Mouse (Mus musculus): Measurements from ENCODE around the gene Gcnt1. TPM values are rescaled to one million over a fixed set of nuclear protein-coding genes. Genes with fewer than 3 reads are reported as not detected.

Gene Gcnt1
- polyA plus RNA-seq (2014; fragmentation: Nextera tagmentation; extraction: Ambion mirVana): 0.50 and 1.1 TPM in 2 replicates

GRCm38 (mm10) chr19:17372701-17373100, at the start of gene Gcnt1:
Gene Gcnt1 (minus strand): TSS chr19:17372844.
- no peak within 1 kb of the TSS for H3K9ac ChIP-seq (replicated peaks; ENCODE audit: low read length)
- H3K4me3 ChIP-seq (replicated peaks; ENCODE audit: low read depth, low read length): no peak within 1 kb of the TSS
- H3K27me3 ChIP-seq (ENCODE audit: control insufficient read depth, insufficient read depth, low read length): no peaks in the 10 kb centered on the region
- no peaks in the 10 kb centered on the region for H3K9me3 ChIP-seq (ENCODE audit: control insufficient read depth, low read length)
- WGBS: 93% methylated on average over 3 of the region's 3 CpGs
- no peak for ATAC-seq (ENCODE audit: low FRiP score, low TSS enrichment)
- no peak for DNase-seq
- no peak within 1 kb of the TSS for H3K4me2 ChIP-seq (ENCODE audit: low read length)
- no peak within 1 kb of the TSS for H3K27ac ChIP-seq (replicated peaks; ENCODE audit: low read depth, low read length)
- H3K4me1 ChIP-seq (ENCODE audit: control insufficient read depth, insufficient read depth, low read length): no peaks in the 10 kb centered on the region
- no peaks in the 10 kb centered on the region for H3K36me3 ChIP-seq (ENCODE audit: control insufficient read depth, insufficient read depth, low read length)

- ATAC-seq (ENCODE audit: low FRiP score, low TSS enrichment): no peak
- H3K36me3 ChIP-seq (ENCODE audit: control insufficient read depth, insufficient read depth, low read length): no peaks in the 10 kb centered on the region
- H3K27me3 ChIP-seq (ENCODE audit: control insufficient read depth, insufficient read depth, low read length): no peaks in the 10 kb centered on the region
- no peaks in the 10 kb centered on the region for H3K4me1 ChIP-seq (ENCODE audit: control insufficient read depth, insufficient read depth, low read length)
- H3K4me3 ChIP-seq (replicated peaks; ENCODE audit: low read depth, low read length): no peak overlapping the region
- DNase-seq: no peak
- no peak overlapping the region for H3K4me2 ChIP-seq (ENCODE audit: low read length)
- H3K27ac ChIP-seq (replicated peaks; ENCODE audit: low read depth, low read length): no peak overlapping the region
- H3K9me3 ChIP-seq (ENCODE audit: control insufficient read depth, low read length): no peaks in the 10 kb centered on the region
- WGBS: 80% methylated on average over 1 of the region's 1 CpGs
- H3K9ac ChIP-seq (replicated peaks; ENCODE audit: low read length): no peak overlapping the region
Measured at GRCm38 (mm10) chr19:17417855-17418254, 45.2 kb upstream of the Gcnt1 start.

GRCm38 (mm10) chr19:17412915-17413459, 40.3 kb upstream of the Gcnt1 start:
- 58% methylated on average over 4 of the region's 4 CpGs for WGBS
- Histone ChIP-seq H3K9me3 (ENCODE audit: control insufficient read depth, low read length) (no peaks in the 10 kb centered on the region), H3K4me2 (ENCODE audit: low read length) (no peak overlapping the region), H3K9ac (replicated peaks; ENCODE audit: low read length) (no peak overlapping the region), H3K4me3 (replicated peaks; ENCODE audit: low read depth, low read length) (no peak overlapping the region), H3K27ac (replicated peaks; ENCODE audit: low read depth, low read length) (no peak overlapping the region), H3K4me1 (ENCODE audit: control insufficient read depth, insufficient read depth, low read length) (no peaks in the 10 kb centered on the region), H3K36me3 (ENCODE audit: control insufficient read depth, insufficient read depth, low read length) (no peaks in the 10 kb centered on the region), H3K27me3 (ENCODE audit: control insufficient read depth, insufficient read depth, low read length) (no peaks in the 10 kb centered on the region)
- ATAC-seq (ENCODE audit: low FRiP score, low TSS enrichment): no peak
- no peak for DNase-seq

GRCm38 (mm10) chr19:17410465-17411065, 37.9 kb upstream of the Gcnt1 start:
- no peaks in the 10 kb centered on the region for H3K36me3 ChIP-seq (ENCODE audit: control insufficient read depth, insufficient read depth, low read length)
- H3K4me1 ChIP-seq (ENCODE audit: control insufficient read depth, insufficient read depth, low read length): no peaks in the 10 kb centered on the region
- no peak overlapping the region for H3K27ac ChIP-seq (replicated peaks; ENCODE audit: low read depth, low read length)
- H3K4me3 ChIP-seq (replicated peaks; ENCODE audit: low read depth, low read length): no peak overlapping the region
- ATAC-seq (ENCODE audit: low FRiP score, low TSS enrichment) (no peak), DNase-seq (no peak)
- no peak overlapping the region for H3K9ac ChIP-seq (replicated peaks; ENCODE audit: low read length)
- WGBS: 92% methylated on average over 5 of the region's 5 CpGs
- no peak overlapping the region for H3K4me2 ChIP-seq (ENCODE audit: low read length)
- no peaks in the 10 kb centered on the region for H3K27me3 ChIP-seq (ENCODE audit: control insufficient read depth, insufficient read depth, low read length)
- no peaks in the 10 kb centered on the region for H3K9me3 ChIP-seq (ENCODE audit: control insufficient read depth, low read length)

GRCm38 (mm10) chr19:17409351-17409750, 36.7 kb upstream of the Gcnt1 start:
- Histone ChIP-seq H3K36me3 (ENCODE audit: control insufficient read depth, insufficient read depth, low read length) (no peaks in the 10 kb centered on the region), H3K9me3 (ENCODE audit: control insufficient read depth, low read length) (no peaks in the 10 kb centered on the region), H3K4me3 (replicated peaks; ENCODE audit: low read depth, low read length) (no peak overlapping the region), H3K4me1 (ENCODE audit: control insufficient read depth, insufficient read depth, low read length) (no peaks in the 10 kb centered on the region), H3K27ac (replicated peaks; ENCODE audit: low read depth, low read length) (no peak overlapping the region), H3K27me3 (ENCODE audit: control insufficient read depth, insufficient read depth, low read length) (no peaks in the 10 kb centered on the region), H3K4me2 (ENCODE audit: low read length) (no peak overlapping the region), H3K9ac (replicated peaks; ENCODE audit: low read length) (no peak overlapping the region)
- 57% methylated on average over 3 of the region's 3 CpGs for WGBS
- ATAC-seq (ENCODE audit: low FRiP score, low TSS enrichment) (no peak), DNase-seq (no peak)

- ATAC-seq (ENCODE audit: low FRiP score, low TSS enrichment) (no peak), DNase-seq (no peak)
- Histone ChIP-seq H3K27ac (replicated peaks; ENCODE audit: low read depth, low read length) (no peak overlapping the region), H3K4me3 (replicated peaks; ENCODE audit: low read depth, low read length) (no peak overlapping the region), H3K9me3 (ENCODE audit: control insufficient read depth, low read length) (no peaks in the 10 kb centered on the region), H3K9ac (replicated peaks; ENCODE audit: low read length) (no peak overlapping the region), H3K4me2 (ENCODE audit: low read length) (no peak overlapping the region), H3K27me3 (ENCODE audit: control insufficient read depth, insufficient read depth, low read length) (no peaks in the 10 kb centered on the region), H3K36me3 (ENCODE audit: control insufficient read depth, insufficient read depth, low read length) (no peaks in the 10 kb centered on the region), H3K4me1 (ENCODE audit: control insufficient read depth, insufficient read depth, low read length) (no peaks in the 10 kb centered on the region)
Measured at GRCm38 (mm10) chr19:17408591-17408990, 35.9 kb upstream of the Gcnt1 start.

GRCm38 (mm10) chr19:17406823-17407222, 34.2 kb upstream of the Gcnt1 start:
- Histone ChIP-seq H3K9me3 (ENCODE audit: control insufficient read depth, low read length) (no peaks in the 10 kb centered on the region), H3K36me3 (ENCODE audit: control insufficient read depth, insufficient read depth, low read length) (no peaks in the 10 kb centered on the region), H3K27me3 (ENCODE audit: control insufficient read depth, insufficient read depth, low read length) (no peaks in the 10 kb centered on the region), H3K27ac (replicated peaks; ENCODE audit: low read depth, low read length) (no peak overlapping the region), H3K9ac (replicated peaks; ENCODE audit: low read length) (no peak overlapping the region), H3K4me2 (ENCODE audit: low read length) (no peak overlapping the region), H3K4me1 (ENCODE audit: control insufficient read depth, insufficient read depth, low read length) (no peaks in the 10 kb centered on the region), H3K4me3 (replicated peaks; ENCODE audit: low read depth, low read length) (no peak overlapping the region)
- WGBS: 94% methylated on average over 5 of the region's 5 CpGs
- DNase-seq: no peak
- ATAC-seq (ENCODE audit: low FRiP score, low TSS enrichment): no peak

- H3K4me1 ChIP-seq (ENCODE audit: control insufficient read depth, insufficient read depth, low read length): no peaks in the 10 kb centered on the region
- H3K4me3 ChIP-seq (replicated peaks; ENCODE audit: low read depth, low read length): no peak overlapping the region
- no peak overlapping the region for H3K27ac ChIP-seq (replicated peaks; ENCODE audit: low read depth, low read length)
- no peaks in the 10 kb centered on the region for H3K27me3 ChIP-seq (ENCODE audit: control insufficient read depth, insufficient read depth, low read length)
- H3K9ac ChIP-seq (replicated peaks; ENCODE audit: low read length): no peak overlapping the region
- no peaks in the 10 kb centered on the region for H3K9me3 ChIP-seq (ENCODE audit: control insufficient read depth, low read length)
- ATAC-seq (ENCODE audit: low FRiP score, low TSS enrichment) (no peak), DNase-seq (no peak)
- H3K4me2 ChIP-seq (ENCODE audit: low read length): no peak overlapping the region
- 88% methylated on average over 4 of the region's 4 CpGs for WGBS
- peaks cover 21% of the 10 kb centered on the region for H3K36me3 ChIP-seq (ENCODE audit: control insufficient read depth, insufficient read depth, low read length)
Measured at GRCm38 (mm10) chr19:17403175-17403574, 30.5 kb upstream of the Gcnt1 start.

GRCm38 (mm10) chr19:17400571-17400970, 27.9 kb upstream of the Gcnt1 start:
- no peak overlapping the region for H3K9ac ChIP-seq (replicated peaks; ENCODE audit: low read length)
- no peaks in the 10 kb centered on the region for H3K9me3 ChIP-seq (ENCODE audit: control insufficient read depth, low read length)
- no peaks in the 10 kb centered on the region for H3K4me1 ChIP-seq (ENCODE audit: control insufficient read depth, insufficient read depth, low read length)
- H3K4me2 ChIP-seq (ENCODE audit: low read length): no peak overlapping the region
- no peak for ATAC-seq (ENCODE audit: low FRiP score, low TSS enrichment)
- no peak for DNase-seq
- 94% methylated on average over 4 of the region's 4 CpGs for WGBS
- H3K27me3 ChIP-seq (ENCODE audit: control insufficient read depth, insufficient read depth, low read length): no peaks in the 10 kb centered on the region
- no peak overlapping the region for H3K27ac ChIP-seq (replicated peaks; ENCODE audit: low read depth, low read length)
- H3K36me3 ChIP-seq (ENCODE audit: control insufficient read depth, insufficient read depth, low read length): peaks cover 31% of the 10 kb centered on the region
- no peak overlapping the region for H3K4me3 ChIP-seq (replicated peaks; ENCODE audit: low read depth, low read length)

Data from midbrain, embryonic 14.5 days (tissue).